Mouse (Mus musculus): ENCODE measurements around the gene C87436. TPM values are rescaled to one million over a fixed set of nuclear protein-coding genes. Genes with fewer than 3 reads are reported as not detected.

The C87436 gene
- total and polyA plus RNA-seq, 3 experiments = 11.6 to 18.5 TPM; not detected in 1

DNA sequence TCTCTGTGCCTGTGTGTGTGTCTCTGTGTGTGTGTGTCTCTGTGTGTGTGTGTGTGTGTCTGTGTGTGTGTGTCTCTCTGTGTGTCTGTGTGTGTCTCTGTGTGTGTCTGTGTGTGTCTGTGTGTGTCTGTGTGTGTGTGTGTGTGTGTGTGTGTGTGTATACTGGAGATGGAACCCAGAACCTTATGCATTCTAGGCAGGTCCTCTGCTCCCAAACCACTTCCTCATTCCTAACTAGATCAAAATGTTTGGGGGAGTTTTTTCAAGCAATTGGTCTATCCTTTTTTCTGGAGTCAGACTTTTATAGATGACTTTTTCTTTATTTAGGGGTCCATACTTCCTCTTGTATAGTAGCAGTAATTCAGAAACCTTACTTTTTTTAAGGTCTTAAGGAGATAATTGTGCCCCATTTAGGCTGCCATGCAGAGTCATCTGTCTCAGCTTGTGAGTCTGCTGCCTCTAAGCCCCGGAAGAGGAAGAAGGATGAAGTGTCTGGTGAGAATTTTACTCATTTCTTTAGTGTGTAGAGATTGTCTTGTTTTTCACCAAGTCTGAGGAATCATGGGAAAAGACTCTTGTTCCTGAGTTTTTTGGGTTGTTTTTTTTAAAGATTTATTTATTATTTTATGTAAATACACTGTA lies 8.9 kb downstream of the C87436 start:
- Histone ChIP-seq H3K36me3 (ENCODE audit: control insufficient read depth in 1 of 2, insufficient read depth in 2 of 2, low read length in 2 of 2) (peaks cover 0 to 6% of the 10 kb centered on the region in 2 experiments; a peak in 2 of 4 replicates), H3K27ac (ENCODE audit: control insufficient read depth, low read depth, low read length) (peak overlapping the region; percentile 11; the same call in 1 of the 2 replicates)
- DNase-seq (ENCODE audit: low read depth, low spot score) = peak; percentile 63

DNA sequence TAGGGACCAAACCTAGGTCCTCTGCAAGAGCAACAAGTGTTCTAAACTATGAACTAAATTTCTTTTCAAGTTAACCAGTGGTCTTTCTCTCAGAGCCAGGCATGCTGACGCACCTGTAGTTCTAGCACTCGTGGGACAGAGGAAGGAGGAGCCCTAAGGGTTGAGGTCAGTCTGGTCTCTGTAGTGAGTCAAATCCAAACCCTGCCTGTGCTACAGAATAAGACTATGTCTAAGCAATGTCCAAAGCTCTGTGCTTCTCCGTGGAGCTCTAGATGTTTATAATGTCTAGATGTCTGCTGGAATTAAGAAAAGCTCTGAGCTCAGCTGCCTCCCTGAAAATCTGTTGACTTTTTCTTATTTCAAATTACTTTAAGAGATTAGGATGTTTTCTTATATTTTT lies 18.6 kb downstream of the C87436 start:
- H3K4me3 ChIP-seq (ENCODE audit: control insufficient read depth in 1 of 2, insufficient read depth in 1 of 2, low read depth in 2 of 2, low read length in 2 of 2) = no peak overlapping the region
- H3K27ac ChIP-seq (ENCODE audit: control insufficient read depth, low read depth, low read length) = no peak overlapping the region
- DNase-seq (ENCODE audit: low read depth, low spot score) = no peak
- H3K4me1 ChIP-seq (ENCODE audit: control insufficient read depth in 1 of 2, insufficient read depth in 2 of 2, low read length in 2 of 2) = no peaks in the 10 kb centered on the region
- H3K79me2 ChIP-seq (ENCODE audit: control insufficient read depth, insufficient read depth, low read length, poor library complexity) = no peaks in the 10 kb centered on the region
- H3K9ac ChIP-seq (ENCODE audit: control insufficient read depth, low read depth, low read length, poor library complexity, severe bottlenecking) = no peak overlapping the region
- peaks cover 0 to 3% of the 10 kb centered on the region in 2 experiments; a peak in 1 of 4 replicates for H3K36me3 ChIP-seq (ENCODE audit: control insufficient read depth in 1 of 2, insufficient read depth in 2 of 2, low read length in 2 of 2)
- H3K9me3 ChIP-seq (replicated peaks; ENCODE audit: insufficient read depth, low read length) = no peaks in the 10 kb centered on the region
- no peaks in the 10 kb centered on the region for H3K27me3 ChIP-seq (ENCODE audit: control insufficient read depth in 1 of 2, insufficient read depth in 2 of 2, low read length in 2 of 2)
- TF ChIP-seq NRF1 (IDR thresholded peaks at IDR 0.05; ENCODE audit: insufficient read depth, low read depth, low read length, poor library complexity, severe bottlenecking) = no peak

More for the DNA sequence above, 8.9 kb downstream of the C87436 start:
- Histone ChIP-seq H3K4me1 (ENCODE audit: control insufficient read depth in 1 of 2, insufficient read depth in 2 of 2, low read length in 2 of 2) (no peaks in the 10 kb centered on the region), H3K79me2 (ENCODE audit: control insufficient read depth, insufficient read depth, low read length, poor library complexity) (no peaks in the 10 kb centered on the region), H3K27me3 (ENCODE audit: control insufficient read depth in 1 of 2, insufficient read depth in 2 of 2, low read length in 2 of 2) (no peaks in the 10 kb centered on the region), H3K9me3 (replicated peaks; ENCODE audit: insufficient read depth, low read length) (no peaks in the 10 kb centered on the region), H3K9ac (ENCODE audit: control insufficient read depth, low read depth, low read length, poor library complexity, severe bottlenecking) (no peak overlapping the region), H3K4me3 (ENCODE audit: control insufficient read depth in 1 of 2, insufficient read depth in 1 of 2, low read depth in 2 of 2, low read length in 2 of 2) (no peak overlapping the region)
- peak; percentile 73 for TF ChIP-seq TBP (IDR thresholded peaks at IDR 0.05; ENCODE audit: low read depth, low read length)
- TF ChIP-seq BHLHE40 (IDR thresholded peaks at IDR 0.05; ENCODE audit: borderline replicate concordance, low read depth, low read length) = no peak

DNA sequence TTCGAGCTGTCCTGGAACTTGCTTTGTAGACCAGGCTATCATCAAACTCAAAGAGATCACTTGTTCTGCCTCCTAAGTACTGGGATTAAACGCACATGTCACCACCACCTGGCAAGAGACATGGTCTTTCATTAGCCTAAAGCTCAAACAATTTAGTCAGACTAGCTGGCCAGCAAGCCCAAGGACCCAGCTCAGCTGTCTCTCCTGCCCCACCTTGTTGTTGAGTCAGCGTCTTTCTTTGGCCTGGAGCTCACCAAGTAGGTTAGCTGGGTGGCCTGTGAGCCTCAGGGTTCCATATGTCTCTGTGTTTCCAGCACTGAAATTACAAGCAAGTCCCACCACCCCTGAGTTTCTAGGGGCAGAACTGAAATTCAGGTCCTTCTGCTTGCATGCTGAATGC lies 24.9 kb downstream of the C87436 start:
- no peak overlapping the region for H3K9ac ChIP-seq (ENCODE audit: control insufficient read depth, low read depth, low read length, poor library complexity, severe bottlenecking)

More for the DNA sequence above, 24.9 kb downstream of the C87436 start:
- TF ChIP-seq ELF1 (IDR thresholded peaks at IDR 0.05; ENCODE audit: low read depth, low read length) = no peak
- TF ChIP-seq MYB (IDR thresholded peaks at IDR 0.05; ENCODE audit: low read depth, low read length) = no peak
- TF ChIP-seq RCOR1 (IDR thresholded peaks at IDR 0.05; ENCODE audit: low read depth, low read length) = no peak
- no peak for TF ChIP-seq POLR2AphosphoS2 (IDR thresholded peaks at IDR 0.05; ENCODE audit: low read length)
- no peak for TF ChIP-seq ZNF384 (IDR thresholded peaks at IDR 0.05; ENCODE audit: low read depth, low read length)
- no peak for TF ChIP-seq TAL1 (IDR thresholded peaks at IDR 0.05; ENCODE audit: low read length)
- no peak for TF ChIP-seq RAD21 (IDR thresholded peaks at IDR 0.05; ENCODE audit: low read depth, low read length)
- no peak for TF ChIP-seq USF2 (IDR thresholded peaks at IDR 0.05; ENCODE audit: borderline replicate concordance in 1 of 2, insufficient read depth in 1 of 2, low read depth in 1 of 2, low read length in 2 of 2)
- no peak for TF ChIP-seq NELFE (IDR thresholded peaks at IDR 0.05; ENCODE audit: low read depth, low read length)
- TF ChIP-seq MAFK (IDR thresholded peaks at IDR 0.05; ENCODE audit: borderline replicate concordance, low read depth, low read length) = no peak
- TF ChIP-seq GATA1 (IDR thresholded peaks at IDR 0.05; ENCODE audit: low read depth, low read length) = no peak
- H3K4me1 ChIP-seq (ENCODE audit: control insufficient read depth in 1 of 2, insufficient read depth in 2 of 2, low read length in 2 of 2) = no peaks in the 10 kb centered on the region
- no peak overlapping the region for H3K27ac ChIP-seq (ENCODE audit: control insufficient read depth, low read depth, low read length)
- no peaks in the 10 kb centered on the region; a peak in 2 of 4 replicates for H3K36me3 ChIP-seq (ENCODE audit: control insufficient read depth in 1 of 2, insufficient read depth in 2 of 2, low read length in 2 of 2)
- H3K27me3 ChIP-seq (ENCODE audit: control insufficient read depth in 1 of 2, insufficient read depth in 2 of 2, low read length in 2 of 2) = no peaks in the 10 kb centered on the region
- no peaks in the 10 kb centered on the region for H3K79me2 ChIP-seq (ENCODE audit: control insufficient read depth, insufficient read depth, low read length, poor library complexity)
- no peak overlapping the region for H3K4me3 ChIP-seq (ENCODE audit: control insufficient read depth in 1 of 2, insufficient read depth in 1 of 2, low read depth in 2 of 2, low read length in 2 of 2)
- no peak for DNase-seq (ENCODE audit: low read depth, low spot score)
- no peaks in the 10 kb centered on the region for H3K9me3 ChIP-seq (replicated peaks; ENCODE audit: insufficient read depth, low read length)

All from MEL (cell line).